Mouse (Mus musculus): ENCODE measurements around the gene Olfr324. TPM values are rescaled to one million over a fixed set of nuclear protein-coding genes. Genes with fewer than 3 reads are reported as not detected.

The Olfr324 gene
- polyA plus RNA-seq, 1 experiment from 2014 or later: 0.42 TPM

- Histone ChIP-seq H3K9me3 (ENCODE audit: control insufficient read depth, low read length) (no peaks in the 10 kb centered on the region), H3K9ac (replicated peaks; ENCODE audit: low read depth, low read length) (no peak overlapping the region), H3K36me3 (ENCODE audit: control insufficient read depth, insufficient read depth, low read length) (no peaks in the 10 kb centered on the region), H3K27me3 (ENCODE audit: control insufficient read depth, insufficient read depth, low read length) (no peaks in the 10 kb centered on the region), H3K27ac (ENCODE audit: low read depth, low read length) (no peak overlapping the region), H3K4me2 (ENCODE audit: low read depth, low read length) (no peak overlapping the region), H3K4me3 (ENCODE audit: low read depth, low read length) (no peak overlapping the region), H3K4me1 (ENCODE audit: control insufficient read depth, insufficient read depth, low read length) (no peaks in the 10 kb centered on the region)
- 75% methylated on average over 3 of the region's 3 CpGs for WGBS
- no peak for ATAC-seq (ENCODE audit: low read depth)
Measured at GRCm38 (mm10) chr11:58618369-58618768, 23.5 kb downstream of the Olfr324 start.

GRCm38 (mm10) chr11:58618793-58619192 is 23.9 kb downstream of the Olfr324 start:
- no peak for ATAC-seq (ENCODE audit: low read depth)
- Histone ChIP-seq H3K4me3 (ENCODE audit: low read depth, low read length) (no peak overlapping the region), H3K9me3 (ENCODE audit: control insufficient read depth, low read length) (no peaks in the 10 kb centered on the region), H3K27me3 (ENCODE audit: control insufficient read depth, insufficient read depth, low read length) (no peaks in the 10 kb centered on the region), H3K9ac (replicated peaks; ENCODE audit: low read depth, low read length) (no peak overlapping the region), H3K4me2 (ENCODE audit: low read depth, low read length) (no peak overlapping the region), H3K4me1 (ENCODE audit: control insufficient read depth, insufficient read depth, low read length) (no peaks in the 10 kb centered on the region), H3K27ac (ENCODE audit: low read depth, low read length) (no peak overlapping the region), H3K36me3 (ENCODE audit: control insufficient read depth, insufficient read depth, low read length) (no peaks in the 10 kb centered on the region)
- 62% methylated on average over 6 of the region's 6 CpGs for WGBS

- Histone ChIP-seq H3K27me3 (ENCODE audit: control insufficient read depth, insufficient read depth, low read length) (no peaks in the 10 kb centered on the region), H3K4me2 (ENCODE audit: low read depth, low read length) (no peak overlapping the region), H3K36me3 (ENCODE audit: control insufficient read depth, insufficient read depth, low read length) (no peaks in the 10 kb centered on the region), H3K4me1 (ENCODE audit: control insufficient read depth, insufficient read depth, low read length) (no peaks in the 10 kb centered on the region), H3K4me3 (ENCODE audit: low read depth, low read length) (no peak overlapping the region), H3K9me3 (ENCODE audit: control insufficient read depth, low read length) (no peaks in the 10 kb centered on the region), H3K27ac (ENCODE audit: low read depth, low read length) (no peak overlapping the region), H3K9ac (replicated peaks; ENCODE audit: low read depth, low read length) (no peak overlapping the region)
- 51% methylated on average over 4 of the region's 4 CpGs for whole genome bisulfite sequencing
- no peak for ATAC-seq (ENCODE audit: low read depth)
Measured at GRCm38 (mm10) chr11:58626146-58626545, 31.2 kb downstream of the Olfr324 start.

- Histone ChIP-seq H3K4me1 (ENCODE audit: control insufficient read depth, insufficient read depth, low read length) (no peaks in the 10 kb centered on the region), H3K27me3 (ENCODE audit: control insufficient read depth, insufficient read depth, low read length) (no peaks in the 10 kb centered on the region), H3K36me3 (ENCODE audit: control insufficient read depth, insufficient read depth, low read length) (no peaks in the 10 kb centered on the region), H3K9me3 (ENCODE audit: control insufficient read depth, low read length) (no peaks in the 10 kb centered on the region), H3K4me2 (ENCODE audit: low read depth, low read length) (no peak within 1 kb of the TSS), H3K9ac (replicated peaks; ENCODE audit: low read depth, low read length) (no peak within 1 kb of the TSS), H3K4me3 (ENCODE audit: low read depth, low read length) (no peak within 1 kb of the TSS), H3K27ac (ENCODE audit: low read depth, low read length) (no peak within 1 kb of the TSS)
- WGBS: 77% methylated on average over 5 of the region's 5 CpGs
- no peak for ATAC-seq (ENCODE audit: low read depth)
Measured at GRCm38 (mm10) chr11:58630401-58630800, 35.5 kb downstream of the Olfr324 start, which contains the start of gene Olfr323. TSS of gene Olfr323 (minus strand) at chr11:58630501.

GRCm38 (mm10) chr11:58634878-58635277 is 40.0 kb downstream of the Olfr324 start:
- H3K4me3 ChIP-seq (ENCODE audit: low read depth, low read length): no peak overlapping the region
- no peak for ATAC-seq (ENCODE audit: low read depth)
- H3K9me3 ChIP-seq (ENCODE audit: control insufficient read depth, low read length): no peaks in the 10 kb centered on the region
- no peak overlapping the region for H3K4me2 ChIP-seq (ENCODE audit: low read depth, low read length)
- H3K36me3 ChIP-seq (ENCODE audit: control insufficient read depth, insufficient read depth, low read length): no peaks in the 10 kb centered on the region
- no peak overlapping the region for H3K9ac ChIP-seq (replicated peaks; ENCODE audit: low read depth, low read length)
- no peaks in the 10 kb centered on the region for H3K27me3 ChIP-seq (ENCODE audit: control insufficient read depth, insufficient read depth, low read length)
- no peaks in the 10 kb centered on the region for H3K4me1 ChIP-seq (ENCODE audit: control insufficient read depth, insufficient read depth, low read length)
- no peak overlapping the region for H3K27ac ChIP-seq (ENCODE audit: low read depth, low read length)
- 67% methylated on average over 4 of the region's 4 CpGs for WGBS

GRCm38 (mm10) chr11:58636376-58636977 is 41.6 kb downstream of the Olfr324 start:
- H3K4me1 ChIP-seq (ENCODE audit: control insufficient read depth, insufficient read depth, low read length): peaks cover 3% of the 10 kb centered on the region; the same call in 1 of the 2 replicates
- H3K4me3 ChIP-seq (ENCODE audit: low read depth, low read length): no peak overlapping the region
- no peaks in the 10 kb centered on the region for H3K27me3 ChIP-seq (ENCODE audit: control insufficient read depth, insufficient read depth, low read length)
- H3K9ac ChIP-seq (replicated peaks; ENCODE audit: low read depth, low read length): no peak overlapping the region
- no peak overlapping the region for H3K4me2 ChIP-seq (ENCODE audit: low read depth, low read length)
- H3K27ac ChIP-seq (ENCODE audit: low read depth, low read length): no peak overlapping the region
- WGBS: 29% methylated on average over 3 of the region's 4 CpGs
- no peaks in the 10 kb centered on the region for H3K9me3 ChIP-seq (ENCODE audit: control insufficient read depth, low read length)
- ATAC-seq (ENCODE audit: low read depth): no peak
- H3K36me3 ChIP-seq (ENCODE audit: control insufficient read depth, insufficient read depth, low read length): no peaks in the 10 kb centered on the region

DNA sequence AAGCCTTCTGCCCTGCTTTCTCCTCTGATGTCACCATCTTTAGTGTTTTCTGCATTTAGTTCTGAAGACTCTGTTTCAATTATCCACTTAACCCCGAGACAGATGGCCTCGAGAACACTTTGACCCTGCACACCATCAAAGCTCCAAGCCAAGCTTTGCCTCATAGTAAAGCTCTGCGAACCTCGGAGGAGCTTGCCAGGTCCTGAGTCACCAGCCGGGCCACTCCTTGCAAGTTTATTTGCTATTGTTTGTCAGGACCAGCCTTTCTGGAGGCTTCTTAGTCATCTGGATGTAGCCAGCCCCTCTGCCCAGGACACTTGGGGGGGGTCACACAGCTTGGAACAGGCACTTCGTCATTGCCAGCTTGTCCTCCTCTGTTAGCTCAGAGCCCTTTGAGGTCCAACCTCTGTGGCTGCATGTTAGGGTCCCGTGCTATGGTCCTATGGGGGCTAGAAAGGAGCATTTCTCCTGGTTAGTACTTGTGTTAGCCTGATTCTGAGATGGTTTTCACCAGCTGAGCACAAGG is 43.3 kb downstream of the Olfr324 start:
- Histone ChIP-seq H3K36me3 (ENCODE audit: control insufficient read depth, insufficient read depth, low read length) (no peaks in the 10 kb centered on the region), H3K4me3 (ENCODE audit: low read depth, low read length) (no peak overlapping the region), H3K9me3 (ENCODE audit: control insufficient read depth, low read length) (no peaks in the 10 kb centered on the region), H3K4me2 (ENCODE audit: low read depth, low read length) (no peak overlapping the region), H3K27me3 (ENCODE audit: control insufficient read depth, insufficient read depth, low read length) (peaks cover 4% of the 10 kb centered on the region), H3K27ac (ENCODE audit: low read depth, low read length) (no peak overlapping the region), H3K9ac (replicated peaks; ENCODE audit: low read depth, low read length) (no peak overlapping the region), H3K4me1 (ENCODE audit: control insufficient read depth, insufficient read depth, low read length) (peaks cover 3% of the 10 kb centered on the region; the same call in 1 of the 2 replicates)
- no peak for ATAC-seq (ENCODE audit: low read depth)
- WGBS: 66% methylated on average over 7 of the region's 7 CpGs

GRCm38 (mm10) chr11:58640272-58640867 is 45.5 kb downstream of the Olfr324 start, which contains the start of gene Trim58:
TSS of gene Trim58 (plus strand) at chr11:58640465.
- peak within 1 kb of the TSS; percentile 59 for H3K4me2 ChIP-seq (ENCODE audit: low read depth, low read length)
- peak within 1 kb of the TSS; percentile 37 for H3K4me3 ChIP-seq (ENCODE audit: low read depth, low read length)
- H3K9ac ChIP-seq (replicated peaks; ENCODE audit: low read depth, low read length): peak within 1 kb of the TSS; percentile 53
- H3K9me3 ChIP-seq (ENCODE audit: control insufficient read depth, low read length): no peaks in the 10 kb centered on the region
- no peaks in the 10 kb centered on the region for H3K36me3 ChIP-seq (ENCODE audit: control insufficient read depth, insufficient read depth, low read length)
- ATAC-seq (ENCODE audit: low read depth): no peak
- peaks cover 3% of the 10 kb centered on the region; the same call in 1 of the 2 replicates for H3K4me1 ChIP-seq (ENCODE audit: control insufficient read depth, insufficient read depth, low read length)
- 2% methylated on average over 34 of the region's 34 CpGs for WGBS
- H3K27me3 ChIP-seq (ENCODE audit: control insufficient read depth, insufficient read depth, low read length): peaks cover 4% of the 10 kb centered on the region
- no peak within 1 kb of the TSS for H3K27ac ChIP-seq (ENCODE audit: low read depth, low read length)

DNA sequence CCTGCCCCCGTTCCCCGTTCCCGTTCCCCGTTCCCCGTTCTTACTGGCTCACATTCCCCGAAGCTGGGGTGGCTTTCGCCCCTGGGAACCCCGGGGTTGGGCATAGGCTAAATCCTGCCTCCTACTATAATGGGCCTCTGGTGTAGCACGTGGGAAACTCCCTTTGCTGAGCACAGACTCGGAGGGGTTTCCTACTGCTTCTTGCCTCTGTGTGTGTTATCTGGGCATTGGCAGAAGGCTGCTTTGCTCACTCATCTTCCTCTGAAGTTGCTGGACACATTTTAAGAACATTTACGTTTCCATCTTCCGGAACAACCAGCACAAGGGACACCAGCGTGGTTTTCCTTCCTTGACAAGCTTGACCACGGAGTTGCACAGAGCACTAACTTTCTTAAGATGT is 46.1 kb downstream of the Olfr324 start:
- Histone ChIP-seq H3K4me2 (ENCODE audit: low read depth, low read length) (peak overlapping the region; percentile 59), H3K9ac (replicated peaks; ENCODE audit: low read depth, low read length) (no peak overlapping the region), H3K4me3 (ENCODE audit: low read depth, low read length) (peak overlapping the region; percentile 37; the same call in 1 of the 2 replicates), H3K36me3 (ENCODE audit: control insufficient read depth, insufficient read depth, low read length) (no peaks in the 10 kb centered on the region), H3K27ac (ENCODE audit: low read depth, low read length) (no peak overlapping the region), H3K4me1 (ENCODE audit: control insufficient read depth, insufficient read depth, low read length) (peaks cover 3% of the 10 kb centered on the region; the same call in 1 of the 2 replicates), H3K9me3 (ENCODE audit: control insufficient read depth, low read length) (no peaks in the 10 kb centered on the region), H3K27me3 (ENCODE audit: control insufficient read depth, insufficient read depth, low read length) (peaks cover 4% of the 10 kb centered on the region)
- no peak for ATAC-seq (ENCODE audit: low read depth)
- 32% methylated on average over 14 of the region's 14 CpGs for WGBS
